Mouse (Mus musculus): ENCODE data around the gene Snrpd2.

DNA sequence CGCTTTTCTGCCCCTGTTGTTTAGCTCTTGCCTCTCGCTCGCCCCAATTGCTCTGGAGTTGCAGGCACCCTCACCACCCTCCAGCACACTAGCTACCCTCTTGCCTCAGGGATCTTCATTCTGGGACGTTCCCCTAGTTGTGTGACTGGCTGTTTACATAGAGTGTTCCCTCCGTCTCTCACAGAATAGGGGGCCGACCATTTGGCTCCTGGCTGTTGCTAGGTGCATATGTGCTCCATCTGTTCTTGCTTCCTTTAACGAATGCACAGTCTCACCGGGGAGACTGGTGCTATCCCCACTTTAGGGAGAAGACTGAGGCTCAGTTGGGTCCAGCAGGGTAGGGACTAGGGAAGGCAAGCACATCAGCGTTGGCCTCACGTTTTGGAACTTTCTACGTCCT is 9.1 kb downstream of the Snrpd2 start:
- TF ChIP-seq E2F4 (IDR thresholded peaks at IDR 0.05; ENCODE audit: insufficient read depth): no peak
- no peak for TF ChIP-seq USF1 (IDR thresholded peaks at IDR 0.05; ENCODE audit: low read depth)
- TF ChIP-seq POLR2A (IDR thresholded peaks at IDR 0.05; ENCODE audit: insufficient read length, low read depth): no peak
- no peak for TF ChIP-seq POLR2AphosphoS2 (IDR thresholded peaks at IDR 0.05; ENCODE audit: insufficient read length, low read depth)
- TF ChIP-seq MYOD1 (IDR thresholded peaks at IDR 0.05; ENCODE audit: control insufficient read depth in 1 of 3, insufficient read length in 2 of 3, low read depth in 2 of 3): no peak
- no peak for TF ChIP-seq MAX (IDR thresholded peaks at IDR 0.05; ENCODE audit: low read depth)
- no peak for TF ChIP-seq MYOG (IDR thresholded peaks at IDR 0.05; ENCODE audit: control insufficient read depth in 1 of 3, insufficient read depth in 1 of 3, insufficient read length in 2 of 3, low read depth in 2 of 3)
- no peak for TF ChIP-seq TCF12 (IDR thresholded peaks at IDR 0.05; ENCODE audit: insufficient read depth, poor library complexity, severe bottlenecking)

Data from myocyte (in vitro differentiated cells).